Mouse (Mus musculus): ENCODE results near the gene Ptprr.

- TF ChIP-seq CTCF (IDR thresholded peaks at IDR 0.05; ENCODE audit: control insufficient read depth, insufficient read depth, insufficient replicate concordance, low read depth, low read length) (no peak), POLR2A (IDR thresholded peaks at IDR 0.05; ENCODE audit: control insufficient read depth, low read depth, low read length) (no peak)
Measured at GRCm38 (mm10) chr10:116108730-116109129, 90.7 kb downstream of the Ptprr start.
